Mouse (Mus musculus) heart, postnatal 0 days (tissue): Measurements from ENCODE around the gene Wnt7b.

Experiments
- CTCF ChIP-seq: IDR thresholded peaks from 2 replicates; pipeline ENCODE4 v1.5.1; 2016; ENCODE audit warnings: antibody characterized with exemption, control low read depth, low read depth
- EP300 ChIP-seq: IDR thresholded peaks from 2 replicates; pipeline ENCODE4 v1.6.1; 2016; ENCODE audit warnings: antibody characterized with exemption, low read depth

GRCm38 (mm10) chr15:85576110-85576509 lies 6.2 kb downstream of the Wnt7b start:
- TF ChIP-seq CTCF (no peak), EP300 (no peak)
